Mouse (Mus musculus): ENCODE results near the gene Zfp638. TPM values are rescaled to one million over a fixed set of nuclear protein-coding genes. Genes with fewer than 3 reads are reported as not detected.

The Zfp638 gene
- polyA plus RNA-seq, 1 experiment from 2014 or later: 51.8 TPM

GRCm38 (mm10) chr6:83849446-83849845 lies 17.5 kb upstream of the Zfp638 start:
- 78% methylated on average over 2 of the region's 2 CpGs for WGBS
- no peak for DNase-seq (ENCODE audit: low spot score)

GRCm38 (mm10) chr6:83857476-83857875 lies 9.4 kb upstream of the Zfp638 start:
- WGBS: 68% methylated on average over 5 of the region's 5 CpGs
- H3K36me3 ChIP-seq: no peaks in the 10 kb centered on the region
- H3K9me3 ChIP-seq: no peaks in the 10 kb centered on the region
- DNase-seq (ENCODE audit: low spot score): no peak
- 0 out of 2 replicates have a peak overlapping the region, but pooled peaks have one; percentile 22 for H3K27ac ChIP-seq
- no peak overlapping the region for H3K4me3 ChIP-seq
- H3K4me1 ChIP-seq: 0 out of 2 replicates have a peak, but pooled peaks cover 3% of the 10 kb centered on the region
- H3K27me3 ChIP-seq (ENCODE audit: insufficient read depth, poor library complexity, severe bottlenecking): no peaks in the 10 kb centered on the region

More at GRCm38 (mm10) chr6:83849446-83849845, 17.5 kb upstream of the Zfp638 start:
- Histone ChIP-seq H3K4me1 (no peaks in the 10 kb centered on the region), H3K9me3 (no peaks in the 10 kb centered on the region), H3K27me3 (ENCODE audit: insufficient read depth, poor library complexity, severe bottlenecking) (no peaks in the 10 kb centered on the region), H3K4me3 (no peak overlapping the region), H3K27ac (no peak overlapping the region), H3K36me3 (no peaks in the 10 kb centered on the region)

DNA sequence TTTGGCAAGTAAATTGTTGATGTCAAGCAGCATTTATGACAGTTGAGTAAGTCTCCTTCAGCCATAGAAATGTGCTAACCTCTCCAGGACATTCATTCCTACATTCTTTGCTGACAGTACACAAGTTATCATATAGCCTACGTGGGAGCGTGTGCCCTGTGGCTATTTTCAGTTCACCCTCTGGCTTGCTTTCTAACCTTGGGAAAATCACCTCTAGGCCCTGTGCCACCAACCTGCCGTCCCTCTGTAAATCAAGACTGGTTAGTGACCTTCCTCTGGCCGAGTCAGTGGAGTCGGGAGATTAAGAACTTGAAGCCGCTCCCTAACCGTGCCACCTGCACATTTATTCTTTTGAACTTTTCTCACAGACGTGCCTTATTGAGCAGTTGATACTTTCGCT lies 6.9 kb upstream of the Zfp638 start:
- H3K4me3 ChIP-seq: no peak overlapping the region
- DNase-seq (ENCODE audit: low spot score): no peak
- 0 out of 2 replicates have a peak, but pooled peaks cover 3% of the 10 kb centered on the region for H3K4me1 ChIP-seq
- no peaks in the 10 kb centered on the region for H3K36me3 ChIP-seq
- H3K9me3 ChIP-seq: no peaks in the 10 kb centered on the region
- no peaks in the 10 kb centered on the region for H3K27me3 ChIP-seq (ENCODE audit: insufficient read depth, poor library complexity, severe bottlenecking)
- WGBS: 64% methylated on average over 9 of the region's 9 CpGs
- H3K27ac ChIP-seq: no peak overlapping the region; the same call in 1 of the 2 replicates

- 65% methylated on average over 4 of the region's 4 CpGs for WGBS
- H3K27me3 ChIP-seq (ENCODE audit: insufficient read depth, poor library complexity, severe bottlenecking): peaks cover 5% of the 10 kb centered on the region; the same call in 1 of the 2 replicates
- no peaks in the 10 kb centered on the region for H3K36me3 ChIP-seq
- no peak overlapping the region for H3K27ac ChIP-seq
- no peaks in the 10 kb centered on the region for H3K9me3 ChIP-seq
- H3K4me3 ChIP-seq: no peak overlapping the region
- no peak for DNase-seq (ENCODE audit: low spot score)
- peaks cover 13% of the 10 kb centered on the region; the same call in 1 of the 2 replicates for H3K4me1 ChIP-seq
These were observed 3.4 kb upstream of the Zfp638 start for GRCm38 (mm10) chr6:83863538-83863937.

- Histone ChIP-seq H3K27me3 (ENCODE audit: insufficient read depth, poor library complexity, severe bottlenecking) (peaks cover 5% of the 10 kb centered on the region; the same call in 1 of the 2 replicates), H3K4me3 (peak overlapping the region; percentile 74), H3K9me3 (no peaks in the 10 kb centered on the region), H3K4me1 (peaks cover 10% of the 10 kb centered on the region; the same call in 1 of the 2 replicates), H3K27ac (0 out of 2 replicates have a peak overlapping the region, but pooled peaks have one; percentile 23), H3K36me3 (no peaks in the 10 kb centered on the region)
- DNase-seq (ENCODE audit: low spot score): no peak
- WGBS: 37% methylated on average over 4 of the region's 4 CpGs
These were observed 486 bp upstream of the Zfp638 start for GRCm38 (mm10) chr6:83866423-83866822.

- H3K27ac ChIP-seq: peak overlapping the region; percentile 85
- peaks cover 5% of the 10 kb centered on the region; the same call in 1 of the 2 replicates for H3K27me3 ChIP-seq (ENCODE audit: insufficient read depth, poor library complexity, severe bottlenecking)
- 2% methylated on average over 19 of the region's 19 CpGs for WGBS
- no peaks in the 10 kb centered on the region for H3K36me3 ChIP-seq
- no peaks in the 10 kb centered on the region for H3K9me3 ChIP-seq
- H3K4me3 ChIP-seq: peak overlapping the region; percentile 74
- DNase-seq (ENCODE audit: low spot score): peak; percentile 80
- peaks cover 10% of the 10 kb centered on the region; the same call in 1 of the 2 replicates for H3K4me1 ChIP-seq
These were observed 983 bp downstream of the Zfp638 start for GRCm38 (mm10) chr6:83867598-83868585.

DNA sequence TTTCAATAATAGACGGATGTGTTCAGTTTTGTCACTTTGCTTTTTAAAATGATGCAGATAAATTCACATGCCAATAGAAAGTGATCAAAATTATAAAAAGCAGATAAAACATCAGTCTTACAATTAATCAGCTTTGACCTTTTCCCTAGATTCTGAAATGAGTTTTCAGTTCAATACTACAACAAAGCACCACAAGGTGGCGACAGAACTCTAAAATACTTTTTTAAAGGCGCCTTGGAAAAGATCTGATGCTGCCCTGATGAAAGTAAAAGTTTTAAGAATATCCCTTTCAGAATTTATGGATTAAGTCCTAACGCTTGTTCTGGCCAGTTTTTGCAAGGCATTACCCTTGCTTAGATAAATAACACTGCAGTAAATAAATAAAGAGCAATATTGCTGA lies 12.9 kb downstream of the Zfp638 start:
- Histone ChIP-seq H3K4me1 (no peaks in the 10 kb centered on the region), H3K4me3 (no peak overlapping the region), H3K27me3 (ENCODE audit: insufficient read depth, poor library complexity, severe bottlenecking) (no peaks in the 10 kb centered on the region), H3K9me3 (no peaks in the 10 kb centered on the region), H3K27ac (no peak overlapping the region), H3K36me3 (no peaks in the 10 kb centered on the region)
- WGBS: 2% methylated on average over 4 of the region's 4 CpGs
- no peak for DNase-seq (ENCODE audit: low spot score)

DNA sequence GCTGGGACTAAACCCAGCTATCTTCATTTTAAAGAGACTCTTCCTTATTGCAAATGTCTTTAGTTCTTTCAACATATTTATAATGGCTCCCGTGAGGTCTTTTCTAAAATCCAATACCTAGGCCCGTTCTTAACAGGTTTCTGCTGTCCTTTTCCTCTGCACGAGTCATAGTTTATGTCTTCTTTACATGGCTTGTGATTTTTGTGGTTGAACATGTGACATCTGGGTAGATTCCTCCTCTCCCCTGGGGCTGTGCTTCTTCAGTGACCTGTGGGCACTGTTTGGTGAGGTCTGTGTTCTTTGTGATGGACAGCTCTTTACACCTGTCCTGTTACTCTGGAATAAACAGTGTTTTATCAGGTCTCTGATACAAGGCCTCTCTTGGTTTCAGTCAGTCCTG lies 19.9 kb downstream of the Zfp638 start:
- DNase-seq (ENCODE audit: low spot score): no peak
- Histone ChIP-seq H3K4me3 (no peak overlapping the region), H3K9me3 (no peaks in the 10 kb centered on the region), H3K4me1 (no peaks in the 10 kb centered on the region), H3K27me3 (ENCODE audit: insufficient read depth, poor library complexity, severe bottlenecking) (no peaks in the 10 kb centered on the region), H3K27ac (no peak overlapping the region), H3K36me3 (no peaks in the 10 kb centered on the region)
- WGBS: 78% methylated on average over 3 of the region's 3 CpGs

DNA sequence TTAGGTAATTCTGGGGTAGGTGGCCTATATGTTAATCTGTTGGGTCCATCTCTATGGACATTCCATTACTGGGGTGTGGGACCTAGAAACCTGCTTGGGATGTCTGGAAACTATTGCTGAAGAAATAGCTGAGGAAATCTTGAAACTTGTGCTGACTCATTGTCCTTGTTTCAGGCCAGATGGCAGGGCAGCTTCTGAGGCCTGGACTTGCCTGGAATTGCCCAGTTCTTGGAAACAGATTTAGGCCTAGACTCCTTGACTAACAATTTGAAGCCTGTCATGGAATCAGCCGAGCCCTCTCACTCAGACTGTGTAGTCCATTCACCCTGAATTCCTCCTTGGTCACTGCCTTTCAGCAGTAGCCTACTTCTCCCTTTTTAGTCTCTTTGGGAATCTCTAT lies 21.9 kb downstream of the Zfp638 start:
- H3K4me3 ChIP-seq: no peak overlapping the region
- WGBS: 57% methylated on average over 1 of the region's 1 CpGs
- H3K9me3 ChIP-seq: no peaks in the 10 kb centered on the region
- no peak for DNase-seq (ENCODE audit: low spot score)
- H3K36me3 ChIP-seq: no peaks in the 10 kb centered on the region
- no peaks in the 10 kb centered on the region for H3K4me1 ChIP-seq
- H3K27me3 ChIP-seq (ENCODE audit: insufficient read depth, poor library complexity, severe bottlenecking): no peaks in the 10 kb centered on the region
- no peak overlapping the region for H3K27ac ChIP-seq

DNA sequence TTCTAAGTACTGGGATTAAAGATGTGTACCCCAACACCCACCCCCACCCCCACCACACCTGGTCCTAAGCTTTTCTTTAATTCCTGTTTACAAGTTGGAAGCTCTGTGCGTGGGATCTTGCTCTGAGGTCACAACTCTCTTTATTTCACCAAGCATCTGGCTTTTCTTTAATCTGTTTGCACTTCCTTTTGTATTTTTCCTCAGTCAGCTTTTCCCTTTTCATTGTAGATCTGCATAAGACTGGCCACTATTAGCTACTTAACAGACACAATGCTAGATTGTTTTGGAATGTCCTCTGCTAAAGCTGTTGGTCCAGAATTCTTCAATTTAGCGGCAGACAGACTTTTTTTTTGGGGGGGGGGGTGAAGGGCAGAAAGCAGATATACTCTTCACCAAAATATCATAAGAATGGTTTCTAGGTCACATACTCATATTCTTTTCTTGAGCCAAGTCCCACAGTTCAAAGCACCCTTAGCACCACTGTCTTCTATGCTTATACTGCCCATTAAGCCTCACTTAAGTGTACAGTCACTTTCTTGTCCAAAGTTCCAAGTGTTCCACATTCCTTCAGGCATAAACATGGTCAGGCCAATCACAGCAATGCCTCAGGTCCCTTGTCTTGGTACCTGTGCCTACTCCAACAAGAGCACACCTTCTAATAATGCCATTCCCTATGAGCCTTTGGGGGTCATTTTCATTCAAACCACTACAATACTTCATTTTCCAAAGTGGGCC lies 23.5 kb downstream of the Zfp638 start:
- Histone ChIP-seq H3K27me3 (ENCODE audit: insufficient read depth, poor library complexity, severe bottlenecking) (no peaks in the 10 kb centered on the region), H3K4me3 (no peak overlapping the region), H3K9me3 (no peaks in the 10 kb centered on the region), H3K36me3 (no peaks in the 10 kb centered on the region), H3K4me1 (no peaks in the 10 kb centered on the region), H3K27ac (no peak overlapping the region)
- 46% methylated on average over 2 of the region's 2 CpGs for WGBS
- DNase-seq (ENCODE audit: low spot score): no peak

DNA sequence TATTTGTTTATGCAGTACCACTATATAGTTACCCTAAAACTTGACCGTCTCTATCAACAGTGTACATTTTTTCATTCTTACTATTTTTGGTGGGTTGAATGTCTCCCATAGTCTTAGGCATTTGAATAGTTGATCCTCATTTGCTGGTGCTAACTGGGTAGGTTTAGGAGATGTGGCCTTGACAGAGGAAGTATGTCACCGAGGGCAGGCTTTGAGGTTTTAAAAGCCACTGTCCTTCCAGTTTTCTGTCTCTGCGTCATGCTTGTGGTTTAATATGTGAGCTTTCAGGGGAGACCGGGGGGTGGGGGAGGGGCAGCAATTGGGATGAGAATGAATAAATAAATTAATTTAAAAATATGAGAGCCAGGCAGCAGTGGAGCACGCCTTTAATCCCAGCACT lies 24.3 kb downstream of the Zfp638 start:
- H3K27ac ChIP-seq: no peak overlapping the region
- no peak overlapping the region for H3K4me3 ChIP-seq
- no peaks in the 10 kb centered on the region for H3K9me3 ChIP-seq
- no peaks in the 10 kb centered on the region for H3K27me3 ChIP-seq (ENCODE audit: insufficient read depth, poor library complexity, severe bottlenecking)
- DNase-seq (ENCODE audit: low spot score): no peak
- H3K36me3 ChIP-seq: no peaks in the 10 kb centered on the region
- no peaks in the 10 kb centered on the region for H3K4me1 ChIP-seq
- 85% methylated on average over 5 of the region's 5 CpGs for WGBS

- H3K27ac ChIP-seq: no peak overlapping the region
- H3K36me3 ChIP-seq: no peaks in the 10 kb centered on the region
- H3K4me1 ChIP-seq: no peaks in the 10 kb centered on the region
- H3K9me3 ChIP-seq: no peaks in the 10 kb centered on the region
- no peak for DNase-seq (ENCODE audit: low spot score)
- 79% methylated on average over 2 of the region's 2 CpGs for WGBS
- H3K27me3 ChIP-seq (ENCODE audit: insufficient read depth, poor library complexity, severe bottlenecking): no peaks in the 10 kb centered on the region
- no peak overlapping the region for H3K4me3 ChIP-seq
These were observed 24.8 kb downstream of the Zfp638 start for GRCm38 (mm10) chr6:83891687-83892086.

- 78% methylated on average over 1 of the region's 1 CpGs for WGBS
- no peak for DNase-seq (ENCODE audit: low spot score)
- Histone ChIP-seq H3K9me3 (no peaks in the 10 kb centered on the region), H3K27me3 (ENCODE audit: insufficient read depth, poor library complexity, severe bottlenecking) (no peaks in the 10 kb centered on the region), H3K36me3 (no peaks in the 10 kb centered on the region), H3K4me3 (no peak overlapping the region), H3K27ac (no peak overlapping the region), H3K4me1 (no peaks in the 10 kb centered on the region)
These were observed 26.2 kb downstream of the Zfp638 start for GRCm38 (mm10) chr6:83893086-83893485.
